Mouse (Mus musculus): ENCODE results near the gene Fam131c. TPM values are rescaled to one million over a fixed set of nuclear protein-coding genes. Genes with fewer than 3 reads are reported as not detected.

Fam131c gene
- total RNA-seq, 4 experiments from 2014 or later: 1.2 to 5.7 (median 2.8) TPM

- no peak for DNase-seq
Observed at GRCm38 (mm10) chr4:141359222-141359621, 8.8 kb upstream of the Fam131c start.

GRCm38 (mm10) chr4:141360846-141361245 is 7.2 kb upstream of the Fam131c start:
- DNase-seq: no peak

- DNase-seq: peak; percentile 64
Observed at GRCm38 (mm10) chr4:141362937-141363548, 5.0 kb upstream of the Fam131c start.

- DNase-seq: peak; percentile 72
Observed at GRCm38 (mm10) chr4:141365126-141365525, 2.9 kb upstream of the Fam131c start.

GRCm38 (mm10) chr4:141365876-141366275 is 2.1 kb upstream of the Fam131c start:
- DNase-seq: no peak

- DNase-seq: no peak
Observed at GRCm38 (mm10) chr4:141372426-141372825, 4.4 kb downstream of the Fam131c start.

- DNase-seq: no peak
Observed at GRCm38 (mm10) chr4:141379674-141380073, 11.7 kb downstream of the Fam131c start.

GRCm38 (mm10) chr4:141382406-141382805 is 14.4 kb downstream of the Fam131c start:
- DNase-seq: no peak

GRCm38 (mm10) chr4:141385275-141385674 is 17.3 kb downstream of the Fam131c start:
- no peak for DNase-seq

GRCm38 (mm10) chr4:141386150-141386549 is 18.1 kb downstream of the Fam131c start:
- no peak for DNase-seq

- DNase-seq: peak; percentile 36
Observed at GRCm38 (mm10) chr4:141387093-141387784, 19.2 kb downstream of the Fam131c start.

- DNase-seq: no peak
Observed at GRCm38 (mm10) chr4:141387933-141388332, 19.9 kb downstream of the Fam131c start.

- DNase-seq: no peak
Observed at GRCm38 (mm10) chr4:141389366-141390150, 21.5 kb downstream of the Fam131c start.

- DNase-seq: no peak
Observed at GRCm38 (mm10) chr4:141391293-141391692, 23.3 kb downstream of the Fam131c start.

- DNase-seq: no peak
Observed at GRCm38 (mm10) chr4:141394751-141395150, 26.7 kb downstream of the Fam131c start.

GRCm38 (mm10) chr4:141397861-141398260 is 29.8 kb downstream of the Fam131c start:
- DNase-seq: no peak

- DNase-seq: no peak
Observed at GRCm38 (mm10) chr4:141398545-141398944, 30.5 kb downstream of the Fam131c start, which contains the start of gene Clcnka. Clcnka (minus strand) TSS chr4:141398724.

GRCm38 (mm10) chr4:141400171-141400570 is 32.2 kb downstream of the Fam131c start:
- no peak for DNase-seq

GRCm38 (mm10) chr4:141404518-141405313 is 36.7 kb downstream of the Fam131c start:
- peak; percentile 74 for DNase-seq

GRCm38 (mm10) chr4:141405314-141405622 is 37.2 kb downstream of the Fam131c start:
- no peak for DNase-seq

- DNase-seq: no peak
Observed at GRCm38 (mm10) chr4:141406516-141407299, 38.7 kb downstream of the Fam131c start.

GRCm38 (mm10) chr4:141408577-141408976 is 40.6 kb downstream of the Fam131c start:
- DNase-seq: no peak
